Mouse (Mus musculus): Measurements from ENCODE around the gene Grem2.

DNA sequence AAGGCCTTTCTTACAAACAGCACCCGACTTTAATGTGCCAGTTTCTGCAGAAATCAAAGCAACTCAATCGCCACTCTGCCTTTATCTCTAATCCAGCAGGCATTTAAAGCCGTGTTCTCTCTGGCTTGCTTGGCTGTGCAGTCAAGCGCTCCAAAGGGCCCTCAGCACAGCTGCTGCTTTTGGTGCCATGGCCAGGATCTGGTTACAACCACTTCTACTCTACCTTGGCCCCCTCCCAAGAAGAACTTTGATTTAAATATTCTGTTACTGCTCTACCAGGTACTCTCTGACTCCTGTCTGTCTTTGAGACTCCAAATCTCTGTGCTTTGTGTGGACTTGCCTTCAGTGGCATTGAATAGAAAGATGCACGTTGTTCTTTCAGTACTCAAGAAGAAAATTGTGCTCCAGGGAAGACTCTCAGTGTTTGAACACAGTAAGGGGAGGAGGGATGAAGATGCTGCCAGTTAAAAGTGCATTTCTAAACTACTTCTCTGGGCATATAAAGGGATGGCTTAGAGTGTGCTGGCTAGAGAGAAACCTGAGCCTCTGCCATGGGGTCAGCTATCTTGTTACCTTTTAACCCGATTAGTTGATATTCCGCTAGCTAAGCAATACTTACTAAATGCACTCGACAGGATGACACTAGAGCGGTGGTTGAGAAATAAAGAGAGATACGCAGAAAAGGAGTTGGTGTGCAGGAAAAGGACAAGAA is 61.1 kb downstream of the Grem2 start:
- no peak for TF ChIP-seq POLR2A (IDR thresholded peaks at IDR 0.05; ENCODE audit: borderline replicate concordance, extremely low read depth, insufficient read depth, insufficient read length, poor library complexity, severe bottlenecking)
- no peak for TF ChIP-seq CTCF (IDR thresholded peaks at IDR 0.05; ENCODE audit: borderline replicate concordance, extremely low read depth, insufficient read depth, insufficient read length)

Measured in brain, embryonic 14.5 days (tissue).